Mouse (Mus musculus): Measurements from ENCODE around the gene Plch1. TPM values are rescaled to one million over a fixed set of nuclear protein-coding genes. Genes with fewer than 3 reads are reported as not detected.

The Plch1 gene
- polyA plus RNA-seq, 1 experiment from 2014 or later, result 5.3 TPM

DNA sequence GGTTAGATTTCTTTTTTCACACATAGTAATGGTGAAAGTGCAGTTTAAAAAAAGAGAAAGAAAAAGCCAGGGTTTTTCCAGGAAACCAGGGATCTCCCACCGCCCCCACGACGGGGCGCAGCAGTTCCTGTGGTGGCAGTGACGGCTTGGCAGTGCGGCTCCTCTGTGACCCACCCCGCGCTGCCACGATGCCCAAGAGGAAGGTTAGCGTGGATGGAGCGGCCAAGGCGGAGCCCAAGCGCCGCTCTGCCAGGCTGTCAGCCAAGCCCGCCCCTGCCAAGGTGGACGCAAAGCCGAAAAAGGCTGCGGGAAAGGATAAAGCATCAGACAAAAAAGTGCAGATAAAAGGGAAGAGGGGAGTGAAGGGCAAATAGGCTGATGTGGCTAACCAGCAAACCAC, 6.0 kb upstream of the Plch1 start:
- no peak for ATAC-seq (replicated peaks; ENCODE audit: low FRiP score, low read depth)
- 2% methylated on average over 18 of the region's 18 CpGs for WGBS
- peak overlapping the region; percentile 71 for H3K4me2 ChIP-seq (ENCODE audit: low read length)

GRCm38 (mm10) chr3:63904157-63904556, 4.9 kb upstream of the Plch1 start:
- no peaks in the 10 kb centered on the region for H3K27me3 ChIP-seq (ENCODE audit: insufficient read depth, low read length)
- H3K4me1 ChIP-seq (replicated peaks; ENCODE audit: insufficient read depth, low read length), result no peaks in the 10 kb centered on the region
- H3K9me3 ChIP-seq (replicated peaks; ENCODE audit: low read length), result no peaks in the 10 kb centered on the region
- no peak for DNase-seq (ENCODE audit: low spot score)
- H3K4me2 ChIP-seq (ENCODE audit: low read length), result no peak overlapping the region
- no peak overlapping the region for H3K9ac ChIP-seq (ENCODE audit: low read depth, low read length)
- peak overlapping the region; percentile 65 for H3K27ac ChIP-seq
- WGBS, result 69% methylated on average over 2 of the region's 2 CpGs
- ATAC-seq (replicated peaks; ENCODE audit: low FRiP score, low read depth), result no peak
- H3K36me3 ChIP-seq (ENCODE audit: insufficient read depth, low read length), result no peaks in the 10 kb centered on the region
- TF ChIP-seq CTCF (IDR thresholded peaks at IDR 0.05; ENCODE audit: low read depth), result no peak
- H3K4me3 ChIP-seq (replicated peaks; ENCODE audit: low read depth, low read length), result no peak overlapping the region

More for the DNA sequence above, 6.0 kb upstream of the Plch1 start:
- H3K4me3 ChIP-seq (replicated peaks; ENCODE audit: low read depth, low read length), result peak overlapping the region; percentile 34
- H3K9me3 ChIP-seq (replicated peaks; ENCODE audit: low read length), result no peaks in the 10 kb centered on the region
- no peaks in the 10 kb centered on the region for H3K36me3 ChIP-seq (ENCODE audit: insufficient read depth, low read length)
- H3K9ac ChIP-seq (ENCODE audit: low read depth, low read length), result 0 out of 2 replicates have a peak overlapping the region, but pooled peaks have one; percentile 27
- H3K27ac ChIP-seq, result no peak overlapping the region
- no peaks in the 10 kb centered on the region for H3K4me1 ChIP-seq (replicated peaks; ENCODE audit: insufficient read depth, low read length)
- no peak for TF ChIP-seq CTCF (IDR thresholded peaks at IDR 0.05; ENCODE audit: low read depth)
- DNase-seq (ENCODE audit: low spot score), result peak; percentile 6
- no peaks in the 10 kb centered on the region for H3K27me3 ChIP-seq (ENCODE audit: insufficient read depth, low read length)

DNA sequence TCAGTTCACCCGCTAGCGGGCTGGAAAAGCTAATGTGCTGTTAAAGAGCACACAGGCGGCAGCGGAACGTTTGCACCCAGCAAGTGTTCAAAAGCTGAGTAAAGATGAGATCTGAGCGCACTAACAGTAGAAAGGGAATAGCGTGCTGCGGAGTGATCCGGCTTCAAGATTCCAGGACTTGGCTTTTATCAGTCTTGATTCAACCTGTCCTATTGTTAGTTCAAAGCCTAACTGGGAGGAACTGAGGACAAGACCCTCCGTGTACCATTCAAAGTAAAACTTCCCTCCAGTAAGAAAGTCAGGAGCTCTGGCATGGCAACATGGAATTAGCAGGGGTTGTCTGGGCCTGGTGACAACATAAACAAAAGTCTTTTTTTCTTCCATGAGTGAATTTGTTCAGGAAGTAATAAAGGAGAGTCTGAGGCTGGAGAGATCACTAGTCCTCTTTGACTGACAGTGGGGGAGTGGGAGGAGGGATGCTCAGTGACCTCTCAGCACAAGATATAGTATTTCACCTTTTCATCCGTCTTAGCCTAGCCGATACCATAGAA, 824 bp upstream of the Plch1 start:
- Histone ChIP-seq H3K4me3 (replicated peaks; ENCODE audit: low read depth, low read length) (peak overlapping the region; percentile 50; the same call in 1 of the 2 replicates), H3K4me2 (ENCODE audit: low read length) (peak overlapping the region; percentile 75), H3K4me1 (replicated peaks; ENCODE audit: insufficient read depth, low read length) (no peaks in the 10 kb centered on the region), H3K27ac (peak overlapping the region; percentile 1; the same call in 1 of the 2 replicates), H3K9me3 (replicated peaks; ENCODE audit: low read length) (no peaks in the 10 kb centered on the region), H3K9ac (ENCODE audit: low read depth, low read length) (no peak overlapping the region), H3K36me3 (ENCODE audit: insufficient read depth, low read length) (no peaks in the 10 kb centered on the region), H3K27me3 (ENCODE audit: insufficient read depth, low read length) (no peaks in the 10 kb centered on the region)
- peak; percentile 78 for DNase-seq (ENCODE audit: low spot score)
- WGBS, result 3% methylated on average over 12 of the region's 12 CpGs
- TF ChIP-seq CTCF (IDR thresholded peaks at IDR 0.05; ENCODE audit: low read depth), result no peak
- peak; percentile 60 for ATAC-seq (replicated peaks; ENCODE audit: low FRiP score, low read depth)

- peak; percentile 82 for ATAC-seq (replicated peaks; ENCODE audit: low FRiP score, low read depth)
- under 1% methylated on average over 41 of the region's 41 CpGs for WGBS
- no peaks in the 10 kb centered on the region for H3K4me1 ChIP-seq (replicated peaks; ENCODE audit: insufficient read depth, low read length)
- H3K36me3 ChIP-seq (ENCODE audit: insufficient read depth, low read length), result no peaks in the 10 kb centered on the region
- no peaks in the 10 kb centered on the region for H3K9me3 ChIP-seq (replicated peaks; ENCODE audit: low read length)
- peak overlapping the region; percentile 50 for H3K4me3 ChIP-seq (replicated peaks; ENCODE audit: low read depth, low read length)
- no peaks in the 10 kb centered on the region for H3K27me3 ChIP-seq (ENCODE audit: insufficient read depth, low read length)
- H3K27ac ChIP-seq, result peak overlapping the region; percentile 66
- peak overlapping the region; percentile 53 for H3K9ac ChIP-seq (ENCODE audit: low read depth, low read length)
- TF ChIP-seq CTCF (IDR thresholded peaks at IDR 0.05; ENCODE audit: low read depth), result no peak
- peak; percentile 92 for DNase-seq (ENCODE audit: low spot score)
- peak overlapping the region; percentile 75 for H3K4me2 ChIP-seq (ENCODE audit: low read length)
These were observed 527 bp downstream of the Plch1 start for GRCm38 (mm10) chr3:63898581-63899308.

DNA sequence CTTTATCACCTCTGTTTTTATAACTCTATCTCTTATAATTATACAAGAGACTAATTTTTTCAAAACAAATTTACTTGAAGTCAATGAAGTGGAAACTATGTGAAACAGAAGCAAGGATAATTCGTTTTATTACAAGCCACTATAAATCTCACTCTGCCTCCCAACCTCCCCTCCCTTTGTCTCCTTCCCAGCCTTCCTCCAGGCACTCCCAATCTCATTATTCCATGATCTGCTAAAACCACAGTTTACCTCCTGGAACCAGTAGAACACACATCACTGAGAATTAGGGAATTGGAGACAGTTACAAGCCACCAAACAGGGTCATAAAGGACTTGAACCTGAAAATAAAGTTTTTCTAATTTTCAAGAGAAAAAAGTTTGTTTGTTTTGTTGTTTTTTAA, 2.1 kb downstream of the Plch1 start:
- 9% methylated on average over 1 of the region's 1 CpGs for WGBS
- Histone ChIP-seq H3K4me3 (replicated peaks; ENCODE audit: low read depth, low read length) (no peak overlapping the region), H3K27ac (no peak overlapping the region), H3K36me3 (ENCODE audit: insufficient read depth, low read length) (no peaks in the 10 kb centered on the region), H3K4me1 (replicated peaks; ENCODE audit: insufficient read depth, low read length) (0 out of 2 replicates have a peak, but pooled peaks cover 2% of the 10 kb centered on the region), H3K27me3 (ENCODE audit: insufficient read depth, low read length) (no peaks in the 10 kb centered on the region), H3K4me2 (ENCODE audit: low read length) (peak overlapping the region; percentile 75; the same call in 1 of the 2 replicates), H3K9ac (ENCODE audit: low read depth, low read length) (no peak overlapping the region), H3K9me3 (replicated peaks; ENCODE audit: low read length) (no peaks in the 10 kb centered on the region)
- peak; percentile 71 for DNase-seq (ENCODE audit: low spot score)
- TF ChIP-seq CTCF (IDR thresholded peaks at IDR 0.05; ENCODE audit: low read depth), result no peak
- no peak for ATAC-seq (replicated peaks; ENCODE audit: low FRiP score, low read depth)

GRCm38 (mm10) chr3:63896303-63896702, 3.0 kb downstream of the Plch1 start:
- no peak for TF ChIP-seq CTCF (IDR thresholded peaks at IDR 0.05; ENCODE audit: low read depth)
- Histone ChIP-seq H3K4me1 (replicated peaks; ENCODE audit: insufficient read depth, low read length) (0 out of 2 replicates have a peak, but pooled peaks cover 2% of the 10 kb centered on the region), H3K27me3 (ENCODE audit: insufficient read depth, low read length) (no peaks in the 10 kb centered on the region), H3K4me2 (ENCODE audit: low read length) (no peak overlapping the region), H3K27ac (no peak overlapping the region), H3K9ac (ENCODE audit: low read depth, low read length) (no peak overlapping the region), H3K9me3 (replicated peaks; ENCODE audit: low read length) (no peaks in the 10 kb centered on the region), H3K36me3 (ENCODE audit: insufficient read depth, low read length) (no peaks in the 10 kb centered on the region), H3K4me3 (replicated peaks; ENCODE audit: low read depth, low read length) (no peak overlapping the region)
- ATAC-seq (replicated peaks; ENCODE audit: low FRiP score, low read depth) (no peak), DNase-seq (ENCODE audit: low spot score) (peak; percentile 21)
- 44% methylated on average over 4 of the region's 4 CpGs for WGBS
